Mouse (Mus musculus) cerebellum, adult (tissue): ENCODE data around the gene Pde4d.

Experiments
- ATAC-seq: cut with Nextera tagmentation; 2 replicates; pipeline ENCODE4 v1.9.2; 2017; ENCODE audit warnings: mild to moderate bottlenecking, moderate library complexity, mixed read lengths; ENCODE audit not compliant: insufficient number of reproducible peaks, low FRiP score, low TSS enrichment

The Pde4d gene

DNA sequence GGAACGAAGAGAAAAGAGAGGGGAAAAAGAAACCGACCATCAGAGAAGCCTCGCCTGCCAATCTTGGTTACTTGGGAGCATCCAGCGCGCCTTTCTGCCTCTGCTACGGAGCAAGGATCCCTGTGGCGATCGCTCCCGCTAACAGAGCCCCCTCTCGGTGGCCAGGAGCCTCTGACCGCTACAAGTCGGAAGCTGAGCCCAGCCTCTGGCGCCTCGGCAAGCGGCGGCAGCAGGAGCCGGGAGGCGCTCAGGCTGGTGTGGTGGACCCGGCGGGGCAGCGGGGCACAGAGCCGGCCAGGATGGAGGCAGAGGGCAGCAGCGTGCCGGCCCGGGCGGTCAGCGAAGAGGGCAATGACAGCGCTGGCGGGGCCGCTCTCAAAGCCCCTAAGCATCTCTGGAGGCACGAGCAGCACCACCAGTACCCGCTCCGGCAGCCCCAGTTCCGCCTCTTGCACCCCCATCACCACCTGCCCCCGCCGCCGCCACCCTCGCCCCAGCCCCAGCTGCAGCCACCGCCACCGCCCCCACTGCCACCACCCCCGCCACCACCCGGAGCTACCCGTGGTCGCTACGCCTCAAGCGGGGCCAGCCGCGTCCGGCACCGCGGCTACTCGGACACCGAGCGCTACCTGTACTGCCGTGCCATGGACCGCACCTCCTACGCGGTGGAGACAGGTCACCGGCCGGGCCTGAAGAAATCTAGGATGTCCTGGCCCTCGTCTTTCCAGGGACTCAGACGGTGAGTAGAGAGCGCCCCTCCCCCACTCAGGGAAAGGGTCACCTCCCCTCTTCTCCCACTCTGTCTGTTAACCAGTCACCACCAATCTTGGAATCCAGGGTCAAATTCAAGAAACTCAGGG lies 666.8 kb downstream of the Pde4d start:
- ATAC-seq, result peak; percentile 65

DNA sequence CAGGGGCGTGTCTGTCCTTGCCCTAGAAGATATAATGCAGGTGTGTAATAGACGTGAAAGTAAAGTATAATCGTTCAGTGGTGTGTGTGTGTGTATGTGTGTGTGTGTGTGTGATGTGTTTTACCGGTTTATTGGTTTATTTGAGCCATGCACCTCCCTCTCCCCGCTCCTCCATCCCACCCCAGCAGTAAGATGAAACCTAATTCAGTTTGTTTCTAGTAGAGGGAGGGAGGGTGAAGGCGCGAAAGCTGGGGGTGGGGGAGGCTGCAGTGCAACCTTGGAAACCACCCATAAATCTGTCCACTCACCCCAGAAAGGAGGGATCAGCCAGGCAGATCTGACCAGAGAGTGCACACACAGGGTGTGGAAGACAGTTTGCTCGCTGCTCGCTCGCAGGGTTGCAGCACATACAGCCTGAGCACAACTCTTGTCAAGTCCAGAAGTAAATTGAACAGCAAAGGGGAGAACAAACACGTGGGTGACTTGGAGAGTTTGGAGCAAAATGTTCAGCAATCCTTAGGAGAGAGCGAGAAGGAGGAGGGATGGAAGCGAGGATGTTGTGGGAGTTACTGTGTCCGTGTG lies 667.6 kb downstream of the Pde4d start:
- ATAC-seq, result peak; percentile 61

- peak; percentile 40 for ATAC-seq
Observed at GRCm38 (mm10) chr13:109118296-109118800, 668.6 kb downstream of the Pde4d start.

DNA sequence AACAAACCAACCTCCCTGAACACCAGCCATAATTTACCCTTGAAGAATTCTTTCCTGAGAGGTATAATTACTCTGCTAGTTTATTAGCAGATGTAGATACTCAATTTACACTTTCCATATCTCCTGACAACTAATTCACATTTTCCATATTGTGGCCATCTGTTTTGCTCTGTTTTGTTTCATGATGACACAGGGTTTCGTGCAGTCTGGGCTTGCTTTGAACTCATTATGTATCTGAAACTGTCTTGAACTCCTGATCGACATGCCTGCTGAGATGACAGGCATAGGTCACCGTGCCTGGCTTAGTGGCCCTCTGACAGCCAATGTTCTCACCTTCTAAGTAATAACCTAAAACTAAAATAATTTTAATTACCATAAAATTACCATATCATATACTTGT lies 672.1 kb downstream of the Pde4d start:
- ATAC-seq, result no peak

- ATAC-seq, result peak; percentile 74
Observed at GRCm38 (mm10) chr13:109136405-109136804, 686.7 kb downstream of the Pde4d start.

GRCm38 (mm10) chr13:109158703-109159102 lies 709.0 kb downstream of the Pde4d start:
- ATAC-seq, result no peak

DNA sequence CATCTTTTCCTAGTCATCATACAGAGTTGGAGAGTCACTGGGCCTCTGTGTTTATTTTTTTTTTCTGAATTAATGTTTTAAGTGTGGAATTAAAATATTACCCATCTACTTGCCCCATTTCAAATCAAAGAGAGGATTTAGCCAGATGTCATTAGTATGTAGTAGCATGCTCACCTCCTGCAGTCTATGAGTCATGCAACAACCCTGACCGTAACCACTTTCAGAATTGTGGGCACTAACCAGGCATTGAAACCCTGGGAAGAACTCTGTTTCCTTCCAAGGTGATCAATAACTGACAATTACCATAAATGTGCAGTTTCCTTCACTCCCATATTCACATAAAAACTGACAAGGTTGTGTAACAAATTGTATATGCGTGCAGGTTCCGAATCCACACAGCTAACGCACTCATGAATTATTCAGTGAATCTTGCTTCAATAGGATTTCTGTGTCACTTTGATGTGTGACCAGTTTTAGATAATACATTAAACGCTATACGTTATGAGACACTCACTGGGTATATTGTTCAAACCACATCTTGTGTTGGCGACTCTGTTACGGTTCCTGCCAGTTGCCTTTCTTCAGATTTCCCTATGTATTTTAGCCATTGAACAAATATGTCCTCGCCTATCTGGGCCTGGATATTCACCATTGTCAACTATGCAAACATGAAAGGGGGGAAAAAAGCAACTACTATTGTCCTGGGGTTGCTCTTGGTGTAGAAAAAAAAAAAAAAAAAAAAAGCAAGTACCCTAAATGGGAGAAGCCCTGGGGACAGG lies 719.0 kb downstream of the Pde4d start:
- no peak for ATAC-seq

- no peak for ATAC-seq
Observed at GRCm38 (mm10) chr13:109169335-109169606, 719.5 kb downstream of the Pde4d start.

- ATAC-seq, result 0 out of 2 replicates have a peak, but pooled peaks have one; percentile 31
Observed at GRCm38 (mm10) chr13:109171688-109172087, 721.9 kb downstream of the Pde4d start.

- no peak for ATAC-seq
Observed at GRCm38 (mm10) chr13:109175281-109175680, 725.5 kb downstream of the Pde4d start.

- peak; percentile 93 for ATAC-seq
Observed at GRCm38 (mm10) chr13:109175852-109176621, 726.3 kb downstream of the Pde4d start.

DNA sequence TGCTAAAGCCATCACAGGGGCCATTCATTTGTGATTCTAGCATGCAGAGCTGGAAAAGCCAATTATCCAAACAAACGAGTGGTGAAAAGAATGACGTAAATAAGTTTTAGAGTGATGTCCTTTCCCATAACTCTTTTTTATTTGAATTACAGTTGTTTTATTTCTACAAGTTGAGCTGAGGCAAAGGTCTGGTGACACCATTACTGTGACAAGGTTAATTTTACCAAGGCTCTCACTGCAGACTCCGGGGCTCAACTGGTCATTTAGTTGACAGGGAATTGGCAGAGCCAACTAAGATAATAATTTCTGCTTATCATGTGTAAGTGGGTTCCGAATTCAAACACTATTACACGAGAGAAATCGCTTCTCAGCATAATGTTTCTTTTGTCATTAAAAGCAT lies 731.6 kb downstream of the Pde4d start:
- ATAC-seq, result no peak

GRCm38 (mm10) chr13:109190652-109191051 lies 740.9 kb downstream of the Pde4d start:
- ATAC-seq, result no peak

- no peak for ATAC-seq
Observed at GRCm38 (mm10) chr13:109191176-109191575, 741.4 kb downstream of the Pde4d start.

DNA sequence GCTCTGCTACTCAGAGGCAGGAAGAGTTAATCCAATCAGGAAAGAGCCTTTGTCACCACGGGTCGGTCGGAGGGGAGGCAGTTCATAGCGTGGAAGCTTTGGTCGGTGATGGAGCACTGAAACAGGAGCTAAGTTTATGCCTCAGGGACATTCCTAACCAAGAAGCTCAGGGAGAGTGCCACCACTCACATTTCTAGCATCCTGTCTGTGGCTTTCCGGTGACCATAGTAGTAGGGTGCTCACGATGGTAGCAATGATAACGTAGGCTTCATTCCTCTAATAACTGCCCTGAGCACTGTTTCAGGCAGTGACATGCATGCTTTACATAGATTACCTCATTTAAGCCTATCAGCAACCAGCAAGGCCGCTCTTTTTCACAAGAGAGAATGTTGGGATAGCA lies 755.8 kb downstream of the Pde4d start:
- no peak for ATAC-seq

- ATAC-seq, result no peak
Observed at GRCm38 (mm10) chr13:109208607-109209006, 758.9 kb downstream of the Pde4d start.

DNA sequence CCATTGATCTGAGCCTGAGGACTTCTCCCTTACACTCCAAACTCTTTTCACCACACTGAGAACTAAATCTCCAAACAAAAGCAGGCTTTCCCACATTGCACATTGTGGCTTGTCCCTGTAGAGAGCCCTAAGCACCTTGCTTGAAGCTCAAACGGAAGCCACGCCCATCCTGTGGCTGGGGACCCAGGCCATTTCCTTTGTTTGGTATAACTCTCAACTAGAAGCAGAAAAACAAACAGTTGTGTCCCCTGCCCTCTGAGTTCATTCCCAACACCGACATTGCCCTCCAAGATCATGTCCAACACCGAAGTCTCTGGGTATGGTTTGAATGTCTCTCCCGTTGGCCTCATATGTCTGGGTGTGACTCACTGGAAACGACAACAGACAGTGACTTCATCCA lies 759.7 kb downstream of the Pde4d start:
- no peak for ATAC-seq

DNA sequence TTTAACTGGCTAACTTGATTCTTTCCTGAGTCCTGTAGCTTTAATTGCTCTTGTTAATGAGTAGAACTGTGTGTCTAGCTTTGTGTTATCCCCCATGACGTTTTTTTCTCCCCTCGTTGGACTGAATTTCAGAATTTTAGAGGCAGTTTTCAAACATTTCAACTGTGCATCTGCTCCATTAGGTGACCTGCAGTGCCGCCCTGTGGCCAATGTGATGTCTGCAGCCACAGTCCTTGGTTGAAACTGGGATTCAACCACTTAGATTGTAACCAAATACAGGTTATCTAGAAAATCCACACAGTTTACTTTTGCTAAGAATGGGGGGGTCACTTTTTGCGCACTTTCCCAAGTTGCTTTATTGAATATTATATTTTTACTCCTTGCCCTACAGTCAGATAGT lies 760.7 kb downstream of the Pde4d start:
- 0 out of 2 replicates have a peak, but pooled peaks have one; percentile 27 for ATAC-seq

DNA sequence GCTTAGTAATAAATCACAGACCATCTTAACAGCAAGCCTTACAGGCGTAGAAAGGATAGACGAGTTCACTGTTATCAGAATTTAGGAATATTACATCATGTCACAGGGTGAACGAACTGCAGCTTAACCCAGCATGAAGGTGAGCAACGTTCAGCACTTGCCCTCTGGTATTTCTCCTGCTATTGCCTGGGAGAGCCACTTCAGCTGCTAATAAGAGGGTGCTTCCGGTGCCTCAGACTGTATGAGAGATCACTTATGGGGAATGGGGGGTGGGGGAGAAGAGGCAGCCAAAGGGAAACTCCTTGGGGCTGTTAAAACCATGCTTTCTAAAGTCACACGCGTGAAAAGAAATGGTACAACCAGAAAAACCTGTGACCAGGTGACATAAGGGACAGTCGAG lies 761.7 kb downstream of the Pde4d start:
- ATAC-seq, result 0 out of 2 replicates have a peak, but pooled peaks have one; percentile 23

- ATAC-seq, result peak; percentile 45; the same call in 1 of the 2 replicates
Observed at GRCm38 (mm10) chr13:109211941-109212487, 762.3 kb downstream of the Pde4d start.
